Mouse (Mus musculus): ENCODE data around the gene H60b.

- TF ChIP-seq CHD1 (IDR thresholded peaks at IDR 0.05; ENCODE audit: low read depth, low read length), result no peak
- peak; percentile 90 for TF ChIP-seq POLR2A (IDR thresholded peaks at IDR 0.05; ENCODE audit: low read depth, low read length)
- no peak for TF ChIP-seq RCOR1 (conservative IDR thresholded peaks at IDR 0.05; ENCODE audit: low read depth, low read length)
- TF ChIP-seq ZNF384 (IDR thresholded peaks at IDR 0.05; ENCODE audit: low read depth, low read length), result no peak
- TF ChIP-seq USF2 (conservative IDR thresholded peaks at IDR 0.05; ENCODE audit: low read depth, low read length), result no peak
- TF ChIP-seq BHLHE40 (IDR thresholded peaks at IDR 0.05; ENCODE audit: low read depth, low read length), result no peak; the same call in 1 of the 2 replicates
- TF ChIP-seq ELF1 (IDR thresholded peaks at IDR 0.05; ENCODE audit: low read depth, low read length), result peak; percentile 82
- no peak for TF ChIP-seq EP300 (IDR thresholded peaks at IDR 0.05; ENCODE audit: low read length)
- peak; percentile 58; the same call in 1 of the 2 replicates for TF ChIP-seq TCF12 (IDR thresholded peaks at IDR 0.05; ENCODE audit: low read depth, low read length)
- TF ChIP-seq MAFK (IDR thresholded peaks at IDR 0.05; ENCODE audit: insufficient replicate concordance, low read length), result no peak
Observed at GRCm38 (mm10) chr10:22148441-22149072, 9.8 kb upstream of the H60b start.
